Mouse (Mus musculus) C2C12 (cell line): ENCODE results near the gene Rsl24d1. TPM values are rescaled to one million over a fixed set of nuclear protein-coding genes. Genes with fewer than 3 reads are reported as not detected.

Experiments
- H3K27me3 ChIP-seq: one replicate; pipeline ENCODE4 v1.6.1; 2011; ENCODE audit not compliant: control insufficient read depth, insufficient read depth, insufficient read length
- H3K36me3 ChIP-seq: one replicate; pipeline ENCODE4 v1.6.1; 2011; ENCODE audit not compliant: control insufficient read depth, insufficient read depth
- H3K4me3 ChIP-seq: one replicate; pipeline ENCODE4 v1.5.1; 2011; ENCODE audit warnings: mild to moderate bottlenecking, control low read depth; ENCODE audit not compliant: poor library complexity, insufficient read depth, severe bottlenecking
- H3K79me2 ChIP-seq: one replicate; pipeline ENCODE4 v1.6.1; 2011; ENCODE audit not compliant: control insufficient read depth, insufficient read depth
- H3K79me3 ChIP-seq: one replicate; pipeline ENCODE4 v1.6.1; 2011; ENCODE audit warnings: low read depth, control low read depth
- H3ac ChIP-seq: one replicate; pipeline ENCODE3; 2011; ENCODE audit warnings: low read depth; ENCODE audit not compliant: control insufficient read depth, insufficient read length
- CEBPB ChIP-seq: IDR thresholded peaks from one replicate; pipeline ENCODE4 v1.6.1; 2011; ENCODE audit warnings: low read depth, mild to moderate bottlenecking, control low read depth, moderate library complexity
- CTCF ChIP-seq: IDR thresholded peaks from one replicate; pipeline ENCODE4 v1.5.1; 2011; ENCODE audit not compliant: control insufficient read depth, insufficient read depth, insufficient read length
- FOSL1 ChIP-seq: IDR thresholded peaks from one replicate; pipeline ENCODE4 v1.8.0; 2011; ENCODE audit warnings: mild to moderate bottlenecking, low read length; ENCODE audit not compliant: poor library complexity, insufficient read depth, severe bottlenecking
- MAX ChIP-seq: IDR thresholded peaks from one replicate; pipeline ENCODE4 v1.6.1; 2011; ENCODE audit warnings: mild to moderate bottlenecking, control low read depth
- MYOD1 ChIP-seq: IDR thresholded peaks from one replicate; pipeline ENCODE4 v1.6.1; 2011; ENCODE audit warnings: low read depth; ENCODE audit not compliant: control insufficient read depth, insufficient read length
- MYOG ChIP-seq: IDR thresholded peaks from one replicate; pipeline ENCODE4 v1.6.1; 2011; ENCODE audit not compliant: control insufficient read depth, insufficient read length; ENCODE audit errors: extremely low read depth
- USF1 ChIP-seq: IDR thresholded peaks from one replicate; pipeline ENCODE4 v1.6.1; 2011; ENCODE audit warnings: low read depth, mild to moderate bottlenecking, control low read depth, moderate library complexity
- long read RNA-seq, 2 experiments: library from polyadenylated mRNA; unstranded; transcript quantifications; one replicate each; pipeline ENCODE4 v2.0.0; 2019 to 2020
- polyA plus RNA-seq: library from polyadenylated mRNA; unstranded; fragments of >200 nt; fragmentation: generic; extraction: Trizol; gene quantifications from one replicate; pipeline ENCODE4 v1.2.1, GENCODE M21; 2012; ENCODE audit warnings: missing spikeins

The Rsl24d1 gene
- polyA plus RNA-seq: 62.5 TPM
- long read RNA-seq, experiment 1, transcript Rsl24d1-201 (6 exons, 1,543 nt): major isoform, 61 of 81 reads
- long read RNA-seq, experiment 1, partial matches to known transcripts: 17 of 81 reads
- long read RNA-seq, experiment 1, other reads (novel, unspliced or antisense): 3 of 81 reads
- long read RNA-seq, experiment 2, transcript Rsl24d1-201 (6 exons, 1,543 nt): major isoform, 332 of 340 reads
- long read RNA-seq, experiment 2, partial matches to known transcripts: 2 of 340 reads
- long read RNA-seq, experiment 2, other reads (novel, unspliced or antisense): 3 of 340 reads

DNA sequence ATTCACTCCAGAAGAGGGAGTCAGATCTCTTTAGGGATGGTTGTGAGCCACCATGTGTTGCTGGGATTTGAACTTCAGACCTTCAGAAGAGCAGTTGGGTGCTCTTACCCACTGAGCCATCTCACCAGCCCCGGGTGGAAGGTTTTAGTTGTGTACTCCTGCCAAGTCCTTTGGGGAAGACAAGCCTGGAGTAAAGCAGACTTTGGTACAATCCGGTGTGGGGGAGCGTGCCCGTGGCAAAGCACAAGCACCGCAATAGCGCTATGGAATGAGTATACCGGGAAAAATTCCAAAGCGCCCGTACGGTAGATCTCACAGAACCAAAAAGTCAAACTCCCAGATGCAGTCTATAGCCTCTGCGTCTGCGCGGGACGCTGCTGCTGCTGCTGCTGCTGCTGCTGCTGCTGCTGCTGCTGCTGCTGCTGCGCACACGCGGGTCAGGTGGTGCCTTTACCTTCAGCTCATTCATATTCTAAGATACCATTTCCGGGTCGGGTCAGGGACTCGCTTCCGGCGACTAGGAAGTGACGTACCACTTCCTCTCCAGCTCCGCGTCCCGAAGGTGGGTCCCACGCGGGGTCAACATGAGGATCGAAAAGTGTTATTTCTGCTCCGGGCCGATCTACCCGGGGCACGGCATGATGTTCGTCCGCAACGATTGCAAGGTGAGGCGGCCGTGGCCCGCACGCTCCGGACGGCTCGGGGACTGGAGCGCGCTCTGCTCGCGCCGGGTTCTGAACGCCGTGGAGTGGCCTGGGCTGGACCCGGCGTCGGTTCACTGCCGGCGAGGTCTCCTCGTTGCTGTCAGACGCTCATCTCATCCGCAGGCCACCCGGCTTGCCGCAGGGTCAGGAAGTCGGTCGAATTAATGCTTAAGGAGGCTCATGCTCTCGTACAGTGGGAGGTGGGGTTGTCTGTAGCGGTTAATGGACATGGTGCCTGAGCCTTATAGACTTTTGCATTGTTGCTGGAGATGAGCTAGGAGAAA is at the start of gene Rsl24d1:
TSS of gene Rsl24d1 (plus strand) at position 508 of the 988 bp plus-strand sequence.
- no peak for TF ChIP-seq CTCF
- peak; percentile 27 for TF ChIP-seq USF1

GRCm38 (mm10) chr9:73063621-73064290 is 49.5 kb upstream of the Rsl24d1 start:
- TF ChIP-seq MYOD1 (no peak), USF1 (no peak), CTCF (no peak), CEBPB (no peak), MAX (no peak), FOSL1 (no peak), MYOG (no peak)
- H3K36me3 ChIP-seq: no peaks in the 10 kb centered on the region
- H3K27me3 ChIP-seq: peaks cover 6% of the 10 kb centered on the region
- no peak overlapping the region for H3ac ChIP-seq
- H3K79me3 ChIP-seq: no peaks in the 10 kb centered on the region
- H3K79me2 ChIP-seq: no peaks in the 10 kb centered on the region
- no peak overlapping the region for H3K4me3 ChIP-seq

More for the DNA sequence above, at the start of gene Rsl24d1:
- peak within 1 kb of the TSS; percentile 63 for H3K4me3 ChIP-seq
- peaks cover 21% of the 10 kb centered on the region for H3K79me3 ChIP-seq
- H3K27me3 ChIP-seq: peaks cover 18% of the 10 kb centered on the region
- peaks cover 21% of the 10 kb centered on the region for H3K36me3 ChIP-seq
- H3K79me2 ChIP-seq: peaks cover 34% of the 10 kb centered on the region
- peak within 1 kb of the TSS; percentile 95 for H3ac ChIP-seq

DNA sequence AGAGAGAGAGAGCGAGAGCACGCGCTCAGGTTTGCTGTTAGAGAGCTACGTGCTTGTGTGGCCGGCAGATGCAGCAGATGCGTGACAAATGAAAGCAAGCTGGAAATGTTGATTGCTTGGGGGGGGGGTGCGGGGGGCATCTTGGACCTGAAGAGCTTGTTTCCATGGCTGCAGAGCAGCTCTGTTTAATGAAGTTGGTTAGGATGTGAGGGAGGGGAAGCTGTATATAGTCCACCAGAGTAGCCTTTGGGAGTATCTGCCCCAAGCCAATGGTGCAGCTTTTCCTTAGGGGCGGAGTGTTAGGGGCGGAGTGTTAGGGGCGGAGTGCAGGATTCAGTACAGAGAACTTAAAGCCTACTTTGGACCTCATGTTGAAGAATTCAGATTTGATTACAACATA is 46.1 kb upstream of the Rsl24d1 start:
- H3ac ChIP-seq: no peak overlapping the region
- H3K79me3 ChIP-seq: no peaks in the 10 kb centered on the region
- H3K36me3 ChIP-seq: no peaks in the 10 kb centered on the region
- no peak overlapping the region for H3K4me3 ChIP-seq
- TF ChIP-seq CEBPB (no peak), MAX (no peak), MYOD1 (no peak), USF1 (no peak), CTCF (no peak), FOSL1 (no peak), MYOG (no peak)
- peaks cover 6% of the 10 kb centered on the region for H3K27me3 ChIP-seq
- H3K79me2 ChIP-seq: no peaks in the 10 kb centered on the region

DNA sequence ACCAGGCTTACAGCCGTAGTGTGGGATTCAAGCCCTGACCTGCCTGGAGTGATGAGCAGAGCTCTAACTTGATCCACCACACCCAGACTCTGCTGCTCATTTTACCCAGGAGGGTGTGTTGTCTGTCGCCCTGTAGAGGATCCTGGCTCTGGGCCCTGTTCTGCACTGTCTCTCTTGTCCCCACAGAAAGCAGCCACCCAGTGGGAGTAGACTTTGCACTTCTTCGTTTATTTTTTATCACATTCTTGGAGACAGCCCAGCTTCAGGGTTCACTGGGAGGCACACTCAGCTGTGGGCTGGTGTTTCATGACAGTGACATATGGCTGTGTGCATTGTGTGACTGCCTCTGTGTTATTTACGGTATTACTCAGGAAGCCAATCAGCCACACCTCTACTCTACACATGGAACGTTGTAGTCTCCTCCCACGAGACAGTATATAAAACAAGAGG is 45.0 kb upstream of the Rsl24d1 start:
- Histone ChIP-seq H3ac (no peak overlapping the region), H3K36me3 (no peaks in the 10 kb centered on the region), H3K79me2 (no peaks in the 10 kb centered on the region), H3K4me3 (no peak overlapping the region), H3K79me3 (no peaks in the 10 kb centered on the region), H3K27me3 (peaks cover 14% of the 10 kb centered on the region)
- TF ChIP-seq USF1 (no peak), MYOG (no peak)

DNA sequence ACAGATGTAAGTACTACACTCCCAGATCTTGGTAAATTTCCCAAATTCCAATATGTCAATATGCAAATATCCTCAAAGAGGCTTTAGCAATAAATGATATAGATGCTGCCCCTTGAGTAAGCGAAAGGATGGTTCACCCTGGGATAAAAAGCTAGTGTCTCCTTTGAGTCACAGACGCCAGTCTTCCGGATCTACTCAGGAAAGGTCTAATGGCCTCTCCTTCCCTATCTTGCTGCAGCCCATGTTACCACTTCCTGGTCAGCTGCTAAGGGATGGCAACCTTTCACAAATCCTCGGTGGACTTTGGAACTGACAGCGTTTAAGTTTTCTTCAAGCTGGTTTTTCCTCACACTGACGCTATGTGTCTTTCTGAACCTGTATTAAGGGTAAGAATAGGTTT is 44.5 kb upstream of the Rsl24d1 start:
- Histone ChIP-seq H3K27me3 (peaks cover 14% of the 10 kb centered on the region), H3K79me2 (no peaks in the 10 kb centered on the region), H3K4me3 (no peak overlapping the region), H3ac (no peak overlapping the region), H3K36me3 (no peaks in the 10 kb centered on the region), H3K79me3 (no peaks in the 10 kb centered on the region)
- TF ChIP-seq CEBPB (no peak), FOSL1 (no peak), MYOG (no peak), CTCF (no peak), MAX (no peak), USF1 (no peak), MYOD1 (no peak)
